Mouse (Mus musculus) adrenal gland, adult 2 months (tissue): ENCODE measurements at regions not wholly inside any gene's neighbourhood (a gene's known extent, or its start where the extent isn't known, plus 50 kb on each side); places are given as distances from the start of the nearest gene placed in this dataset.

Source experiments
- DNase-seq: peaks from one replicate; pipeline ENCODE4 v3.0.0; 2021

- no peak for DNase-seq
Measured at GRCm38 (mm10) chr1:129219098-129219497, 54.0 kb upstream of the Thsd7b start.

DNA sequence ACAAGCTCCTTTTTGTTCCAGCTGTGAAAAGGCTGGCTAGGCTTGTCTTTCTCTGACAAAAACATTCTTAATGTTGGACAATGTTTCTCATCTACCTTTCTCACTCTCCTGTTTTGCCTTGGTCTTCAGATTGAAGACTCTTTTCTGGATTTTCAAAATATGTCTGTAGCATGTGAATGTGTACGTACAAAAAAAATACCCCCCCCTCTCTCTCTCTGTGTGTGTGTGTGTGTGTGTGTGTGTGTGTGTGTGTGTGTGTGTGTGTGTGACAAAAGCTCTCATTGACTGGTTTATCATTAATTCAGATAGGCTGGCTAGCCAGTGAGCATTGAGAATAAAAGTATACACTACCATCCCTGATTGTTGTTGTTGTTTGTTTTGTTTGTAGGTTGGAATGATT is 64.3 kb upstream of the Thsd7b start:
- DNase-seq = no peak

GRCm38 (mm10) chr1:129208406-129208805 is 64.7 kb upstream of the Thsd7b start:
- no peak for DNase-seq

- no peak for DNase-seq
Measured at GRCm38 (mm10) chr1:129207674-129208073, 65.4 kb upstream of the Thsd7b start.

DNA sequence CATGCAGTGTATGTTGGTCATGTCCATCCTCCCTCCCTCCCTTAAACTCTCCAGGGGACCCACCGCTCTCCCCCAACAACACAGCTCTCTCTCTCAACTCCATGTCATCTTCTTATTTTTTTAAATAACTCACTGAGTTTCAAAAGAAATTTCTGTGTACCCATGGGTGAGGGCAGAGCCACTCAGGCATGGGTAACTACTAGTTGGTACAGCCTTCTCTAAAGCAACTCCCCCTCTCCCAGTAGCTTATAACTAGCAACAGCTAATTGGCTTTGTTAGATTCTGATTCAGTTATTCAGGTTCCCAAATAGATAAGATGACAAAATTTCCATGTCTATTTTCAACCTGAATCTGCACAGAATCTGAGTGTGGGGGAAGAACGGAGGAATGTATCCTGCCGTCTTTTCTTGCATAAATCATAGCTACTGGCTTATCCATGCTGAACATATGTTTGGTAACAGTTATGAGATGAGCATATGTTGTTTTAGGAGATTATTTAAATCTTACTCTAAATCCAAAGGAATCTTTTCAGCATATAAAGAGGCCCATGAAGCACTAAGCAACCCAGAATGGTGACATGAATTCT is 92.8 kb upstream of the Thsd7b start:
- no peak for DNase-seq

GRCm38 (mm10) chr1:129169936-129170335 is 103.2 kb upstream of the Thsd7b start:
- no peak for DNase-seq

- no peak for DNase-seq
Measured at GRCm38 (mm10) chr1:129150643-129151042, 122.5 kb upstream of the Thsd7b start.

DNA sequence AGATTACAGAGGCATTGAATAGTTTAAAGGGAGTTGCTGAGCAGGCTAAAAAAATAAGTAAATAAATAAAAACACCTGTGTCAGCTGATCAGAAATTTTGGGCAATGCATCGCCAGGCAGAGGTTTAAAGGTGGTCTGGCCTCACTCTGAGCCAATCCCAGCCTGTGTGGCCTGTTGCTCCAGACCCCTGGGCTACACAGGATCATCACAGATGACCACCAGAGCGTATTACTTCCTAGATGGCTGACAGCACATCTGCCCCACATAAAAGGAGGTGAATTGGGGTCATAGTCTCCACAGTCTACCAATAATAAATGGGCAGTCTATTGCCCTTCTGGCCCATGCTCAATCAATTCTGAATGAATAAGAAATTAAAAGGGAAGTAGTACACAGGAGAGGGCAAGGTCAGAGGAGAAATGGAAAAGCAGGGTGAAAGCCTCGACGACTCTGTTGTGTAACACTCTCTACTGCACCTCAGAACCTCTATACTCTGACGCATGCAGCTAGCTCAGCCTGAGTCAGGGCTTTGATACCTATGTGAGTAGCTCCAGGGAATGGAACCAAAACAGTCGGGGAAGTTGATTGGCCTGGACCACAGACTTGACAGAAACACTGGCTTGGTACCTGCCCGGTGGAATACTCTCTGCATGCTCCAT is 124.2 kb upstream of the Thsd7b start:
- DNase-seq = no peak

DNA sequence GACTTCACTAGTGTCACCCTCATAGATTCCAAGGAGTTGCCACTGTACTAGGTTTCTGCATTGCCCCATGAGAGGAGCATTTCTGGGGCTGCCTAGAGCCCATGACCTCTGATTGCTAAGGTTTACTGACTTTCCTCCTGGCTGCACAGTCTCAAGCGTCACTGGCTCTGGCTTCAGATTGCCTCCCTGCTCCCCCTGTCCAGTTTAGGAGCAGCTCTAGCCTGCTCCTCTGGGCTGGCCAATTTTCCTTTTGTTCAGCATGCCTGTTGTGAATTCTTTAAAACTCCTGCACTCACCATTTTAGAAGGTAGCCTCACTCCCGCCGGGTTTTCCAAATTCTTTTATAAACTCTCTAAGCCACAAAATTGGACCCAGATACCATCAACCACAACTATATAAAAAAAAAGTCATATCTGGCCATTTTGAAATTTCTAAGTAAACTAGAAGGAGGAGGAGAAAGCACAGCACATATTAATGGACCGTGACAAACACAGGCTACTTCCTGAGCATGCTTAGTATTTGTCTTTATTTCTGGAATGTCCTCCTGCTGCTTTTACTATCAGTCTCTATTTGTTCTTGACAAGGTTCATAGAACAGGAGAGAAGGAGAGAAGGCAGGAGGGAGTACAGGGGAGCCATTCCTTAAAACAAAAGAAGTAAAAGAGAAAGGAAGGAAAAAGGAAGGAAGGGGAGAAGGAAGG is 126.6 kb upstream of the Thsd7b start:
- no peak for DNase-seq

DNA sequence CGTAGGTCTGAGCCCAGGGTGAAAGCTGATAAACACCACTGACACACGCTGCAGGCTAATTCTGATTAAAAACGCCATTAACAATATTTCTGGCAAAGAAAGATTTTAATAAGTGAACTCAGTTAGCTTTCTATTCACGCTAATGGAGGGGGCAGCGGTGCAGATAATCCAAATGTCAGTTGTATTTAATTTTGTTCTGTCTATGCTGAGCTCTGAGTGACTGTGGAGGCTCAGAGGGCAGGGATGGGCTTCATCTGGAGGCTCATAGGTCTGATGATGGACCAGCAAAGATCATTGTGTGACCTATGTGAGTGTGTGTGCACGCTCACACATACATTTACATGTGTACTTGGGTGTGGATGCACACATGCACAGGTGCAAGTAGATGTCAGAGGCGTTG is 134.3 kb upstream of the Thsd7b start:
- DNase-seq = no peak

DNA sequence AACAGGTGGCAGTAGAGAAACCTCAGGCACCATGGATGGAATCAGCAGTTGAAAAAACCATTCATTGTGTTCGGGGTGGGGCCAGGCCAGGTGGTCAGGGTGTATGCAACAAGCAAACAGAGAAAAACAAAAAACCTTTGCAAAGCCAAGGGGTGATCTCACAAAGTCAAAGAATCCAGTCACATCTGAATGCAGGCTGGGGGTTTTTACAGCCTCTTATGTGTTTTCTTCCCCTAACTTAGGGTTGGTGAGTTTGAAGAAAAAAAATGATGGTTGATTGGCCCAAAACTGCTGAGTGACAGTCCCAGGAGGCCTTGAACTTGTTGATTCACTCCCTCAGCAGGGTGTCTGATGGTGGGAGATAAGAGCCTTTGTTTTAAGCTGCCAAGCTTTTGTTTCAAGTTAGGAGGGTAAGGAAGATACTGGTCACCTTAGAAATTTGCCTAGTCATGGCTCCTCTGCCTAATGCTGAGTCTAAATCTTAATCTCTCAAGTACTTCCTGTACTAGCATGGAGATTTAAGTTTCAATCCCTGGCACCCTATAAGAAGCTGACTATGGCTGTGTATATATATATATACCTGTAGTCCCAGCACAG is 166.0 kb upstream of the Thsd7b start:
- DNase-seq = no peak

DNA sequence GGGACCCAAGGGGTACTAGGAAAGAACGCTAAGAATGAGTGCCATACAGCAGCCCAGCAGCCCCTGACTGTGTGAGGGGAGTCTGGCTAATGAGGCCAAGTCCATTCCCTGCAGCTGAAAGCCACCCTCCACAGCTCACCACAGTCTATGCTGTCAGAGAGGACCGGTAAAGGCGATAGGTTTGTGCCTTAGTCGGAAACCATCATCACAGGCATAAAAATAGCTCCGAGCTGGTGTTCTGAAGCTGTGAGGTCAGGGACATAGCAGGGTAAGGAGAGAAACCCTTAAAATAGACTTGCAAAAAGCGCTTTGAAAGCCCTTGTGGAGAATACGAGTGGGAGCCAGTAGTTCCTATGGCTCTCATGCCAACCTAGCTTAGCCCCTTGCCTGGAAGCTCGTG is 172.1 kb upstream of the Thsd7b start:
- no peak for DNase-seq

DNA sequence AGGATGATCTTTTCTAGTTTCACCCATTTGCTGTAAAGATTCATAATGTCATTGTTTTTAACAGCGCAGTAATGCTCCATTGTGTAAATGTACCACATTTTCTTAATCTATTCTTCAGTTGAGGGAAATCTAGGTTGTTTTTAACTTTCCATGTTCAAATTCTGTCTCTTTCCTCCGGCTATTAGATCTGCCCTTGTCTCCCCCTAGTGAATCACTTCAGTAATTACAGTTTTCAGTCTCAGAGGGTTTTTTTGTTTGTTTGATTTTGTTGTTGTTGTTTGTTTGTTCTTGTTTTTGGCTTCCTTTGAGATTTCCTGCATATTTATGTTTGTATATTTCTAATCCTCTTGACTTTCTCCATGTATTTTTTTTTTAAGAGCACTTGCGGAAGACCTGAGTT is 194.8 kb upstream of the Thsd7b start:
- DNase-seq = no peak

GRCm38 (mm10) chr1:129057182-129057581 is 215.9 kb upstream of the Thsd7b start:
- DNase-seq = no peak

DNA sequence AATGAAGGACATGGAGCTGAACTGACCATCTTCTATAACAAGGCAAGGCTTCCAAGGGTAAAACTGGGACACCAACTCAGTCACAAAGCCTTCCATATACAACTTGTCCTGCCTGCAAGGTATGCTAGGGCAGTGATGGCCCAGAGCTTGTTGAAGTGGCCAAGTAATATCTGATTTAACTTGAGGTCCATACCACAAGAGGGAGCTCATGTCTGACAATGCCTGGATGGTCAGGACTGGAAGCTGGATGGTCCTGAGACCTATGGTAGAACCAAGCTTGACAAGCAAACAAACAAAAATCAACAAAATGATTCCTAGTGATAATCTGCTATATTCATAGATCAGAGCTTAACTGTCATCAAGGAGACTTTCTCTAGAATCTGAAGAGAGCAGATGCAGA is 217.8 kb upstream of the Thsd7b start:
- DNase-seq = no peak

GRCm38 (mm10) chr1:129033707-129034106 is 239.4 kb upstream of the Thsd7b start:
- DNase-seq = no peak

- DNase-seq = no peak
Measured at GRCm38 (mm10) chr1:129005899-129006298, 267.2 kb upstream of the Thsd7b start.

- DNase-seq = no peak
Measured at GRCm38 (mm10) chr1:129002286-129002685, 270.8 kb upstream of the Thsd7b start.

- DNase-seq = no peak
Measured at GRCm38 (mm10) chr1:129001766-129002165, 271.3 kb upstream of the Thsd7b start.

DNA sequence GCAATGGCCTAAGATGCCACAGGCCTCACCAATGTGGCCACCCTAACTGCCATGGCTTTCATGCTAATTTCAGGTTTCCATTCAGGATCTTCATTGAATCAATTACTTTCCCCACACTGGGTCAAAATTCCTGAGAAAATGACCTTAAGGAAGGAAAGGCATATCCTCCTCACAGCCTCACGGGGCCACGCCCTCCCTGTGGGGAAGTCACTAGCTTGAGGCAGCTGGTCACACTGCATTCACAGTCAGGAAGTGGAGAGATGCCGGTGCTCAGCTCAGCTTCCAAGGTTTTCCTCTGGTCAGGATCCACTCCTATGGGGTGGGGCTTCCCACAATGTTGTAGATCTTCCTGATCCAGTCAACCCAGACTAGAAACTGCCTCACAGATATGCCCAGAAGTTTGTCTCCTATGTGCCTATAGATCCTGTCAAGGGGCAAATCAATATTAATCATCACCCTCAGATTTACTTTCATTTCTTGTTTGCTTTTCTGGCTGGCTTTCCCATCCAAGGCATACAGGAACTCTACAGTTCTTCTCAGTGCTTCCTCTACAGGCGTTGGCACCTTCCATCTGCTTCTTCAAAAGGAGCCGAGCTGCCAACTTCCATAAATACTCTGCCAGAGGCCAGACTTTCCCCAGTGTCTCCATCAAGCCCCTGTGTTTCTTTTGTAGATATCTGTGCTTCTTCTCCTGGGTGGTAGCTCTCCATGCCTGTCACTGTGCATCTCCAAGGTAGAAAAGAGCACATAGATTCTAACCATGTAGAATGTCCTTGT is 273.2 kb upstream of the Thsd7b start:
- DNase-seq = no peak

DNA sequence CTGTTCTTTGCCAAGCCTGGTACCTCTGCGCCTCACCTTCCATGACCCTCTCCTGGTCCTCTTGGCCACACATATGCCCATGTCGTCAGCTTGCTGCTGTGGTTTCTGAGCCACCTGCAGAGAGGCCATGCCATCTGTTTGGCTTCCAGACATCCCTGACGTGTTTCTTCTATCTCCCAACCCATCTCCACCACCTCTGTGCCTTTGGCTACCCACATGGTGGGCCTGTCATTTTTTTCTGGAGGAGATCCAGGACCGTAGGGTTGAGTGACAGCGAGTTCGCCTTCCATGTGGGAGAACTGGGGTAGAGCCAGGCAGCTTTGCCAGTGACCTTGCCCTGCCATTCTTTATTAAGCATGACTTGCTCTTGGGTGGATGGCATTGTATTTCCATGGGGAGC is 278.4 kb upstream of the Thsd7b start:
- DNase-seq = no peak

DNA sequence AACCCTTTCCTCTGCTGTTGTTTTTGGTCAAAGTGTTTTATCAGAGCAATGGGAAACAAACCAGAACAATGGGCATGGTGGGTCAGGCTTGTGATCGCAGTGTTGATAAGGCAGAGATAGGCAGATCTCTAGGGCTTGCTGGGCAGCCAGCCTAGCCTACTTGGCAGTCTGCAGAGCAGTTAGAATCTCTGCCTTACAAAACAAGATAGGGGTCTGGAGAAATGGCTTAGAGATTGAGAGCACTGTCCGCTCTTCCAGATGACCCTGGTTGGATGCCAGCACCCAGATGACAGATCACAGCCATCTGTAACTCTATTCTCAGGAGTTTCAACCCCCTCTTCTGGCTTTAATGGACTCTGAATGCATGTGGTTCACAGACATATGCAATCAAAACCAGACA is 289.7 kb upstream of the Thsd7b start:
- no peak for DNase-seq

- no peak for DNase-seq
Measured at GRCm38 (mm10) chr1:128975586-128975985, 297.5 kb upstream of the Thsd7b start.
